Mouse (Mus musculus): ENCODE results near the gene Vgll3. TPM values are rescaled to one million over a fixed set of nuclear protein-coding genes. Genes with fewer than 3 reads are reported as not detected.

Vgll3 gene
- polyA plus RNA-seq, 2 experiments: 0.03 TPM; not detected in 1

- no peak overlapping the region for H3K27ac ChIP-seq
- H3K36me3 ChIP-seq (replicated peaks; ENCODE audit: control insufficient read depth, insufficient read depth, low read depth): no peaks in the 10 kb centered on the region
- TF ChIP-seq EP300 (IDR thresholded peaks at IDR 0.05; ENCODE audit: low read depth): no peak
- no peak for TF ChIP-seq CTCF (IDR thresholded peaks at IDR 0.05; ENCODE audit: low read depth)
- no peaks in the 10 kb centered on the region for H3K9me3 ChIP-seq (ENCODE audit: control insufficient read depth, low read length)
- no peak overlapping the region for H3K4me2 ChIP-seq (ENCODE audit: low read depth)
- H3K27me3 ChIP-seq (ENCODE audit: control insufficient read depth, insufficient read depth, low read length): peaks cover 3% of the 10 kb centered on the region
- WGBS (ENCODE audit: insufficient replicate concordance): 54% methylated on average over 2 of the region's 2 CpGs
- H3K9ac ChIP-seq (replicated peaks): no peak overlapping the region
- no peak overlapping the region for H3K4me3 ChIP-seq (ENCODE audit: insufficient read depth in 1 of 2, low read depth in 2 of 2, low read length in 2 of 2)
- no peak for DNase-seq (ENCODE audit: low read depth in 3 of 3, low spot score in 3 of 3)
- no peaks in the 10 kb centered on the region for H3K4me1 ChIP-seq (replicated peaks; ENCODE audit: control insufficient read depth in 2 of 2, insufficient read depth in 2 of 2, low read length in 1 of 2)
- ATAC-seq (ENCODE audit: insufficient read depth): no peak
Measured at GRCm38 (mm10) chr16:65820803-65821202, 5.7 kb downstream of the Vgll3 start.

GRCm38 (mm10) chr16:65823721-65824120, 8.7 kb downstream of the Vgll3 start:
- no peaks in the 10 kb centered on the region for H3K36me3 ChIP-seq (replicated peaks; ENCODE audit: control insufficient read depth, insufficient read depth, low read depth)
- no peak for ATAC-seq (ENCODE audit: insufficient read depth)
- no peaks in the 10 kb centered on the region for H3K9me3 ChIP-seq (ENCODE audit: control insufficient read depth, low read length)
- no peak overlapping the region for H3K27ac ChIP-seq
- H3K9ac ChIP-seq (replicated peaks): no peak overlapping the region
- H3K4me2 ChIP-seq (ENCODE audit: low read depth): no peak overlapping the region
- H3K4me1 ChIP-seq (replicated peaks; ENCODE audit: control insufficient read depth in 2 of 2, insufficient read depth in 2 of 2, low read length in 1 of 2): no peaks in the 10 kb centered on the region
- DNase-seq (ENCODE audit: low read depth in 3 of 3, low spot score in 3 of 3): no peak
- no peak overlapping the region for H3K4me3 ChIP-seq (ENCODE audit: insufficient read depth in 1 of 2, low read depth in 2 of 2, low read length in 2 of 2)
- WGBS (ENCODE audit: insufficient replicate concordance): 67% methylated on average over 6 of the region's 6 CpGs
- H3K27me3 ChIP-seq (ENCODE audit: control insufficient read depth, insufficient read depth, low read length): no peaks in the 10 kb centered on the region
- TF ChIP-seq CTCF (IDR thresholded peaks at IDR 0.05; ENCODE audit: low read depth): no peak

DNA sequence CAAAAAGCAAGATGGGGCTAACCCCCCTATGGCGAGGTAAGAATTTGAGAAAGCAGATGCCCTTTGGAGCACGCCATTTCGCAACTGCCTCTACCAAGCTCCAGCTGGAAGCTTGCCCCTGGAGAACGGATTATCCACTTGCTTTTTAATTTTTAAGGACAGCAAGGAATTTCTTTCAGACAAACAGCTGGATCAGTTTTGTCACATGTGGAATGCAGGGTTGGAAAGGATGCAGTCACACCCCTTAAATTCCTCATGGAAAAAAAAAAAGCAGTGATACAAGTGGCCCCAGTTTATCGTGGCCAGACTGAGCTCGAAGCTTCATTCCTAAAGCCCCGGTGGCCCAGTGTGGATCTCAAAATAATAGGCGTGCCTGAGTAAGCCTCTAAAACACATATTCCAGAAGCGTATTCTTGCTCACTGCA, 13.1 kb downstream of the Vgll3 start:
- Histone ChIP-seq H3K4me1 (replicated peaks; ENCODE audit: control insufficient read depth in 2 of 2, insufficient read depth in 2 of 2, low read length in 1 of 2) (no peaks in the 10 kb centered on the region), H3K4me3 (ENCODE audit: insufficient read depth in 1 of 2, low read depth in 2 of 2, low read length in 2 of 2) (no peak overlapping the region), H3K4me2 (ENCODE audit: low read depth) (no peak overlapping the region), H3K27ac (no peak overlapping the region), H3K27me3 (ENCODE audit: control insufficient read depth, insufficient read depth, low read length) (no peaks in the 10 kb centered on the region), H3K9me3 (ENCODE audit: control insufficient read depth, low read length) (no peaks in the 10 kb centered on the region), H3K9ac (replicated peaks) (no peak overlapping the region), H3K36me3 (replicated peaks; ENCODE audit: control insufficient read depth, insufficient read depth, low read depth) (no peaks in the 10 kb centered on the region)
- no peak for TF ChIP-seq CTCF (IDR thresholded peaks at IDR 0.05; ENCODE audit: low read depth)
- no peak for TF ChIP-seq EP300 (IDR thresholded peaks at IDR 0.05; ENCODE audit: low read depth)
- DNase-seq (ENCODE audit: low read depth in 3 of 3, low spot score in 3 of 3) (no peak), ATAC-seq (ENCODE audit: insufficient read depth) (no peak)
- WGBS (ENCODE audit: insufficient replicate concordance): 66% methylated on average over 9 of the region's 9 CpGs

DNA sequence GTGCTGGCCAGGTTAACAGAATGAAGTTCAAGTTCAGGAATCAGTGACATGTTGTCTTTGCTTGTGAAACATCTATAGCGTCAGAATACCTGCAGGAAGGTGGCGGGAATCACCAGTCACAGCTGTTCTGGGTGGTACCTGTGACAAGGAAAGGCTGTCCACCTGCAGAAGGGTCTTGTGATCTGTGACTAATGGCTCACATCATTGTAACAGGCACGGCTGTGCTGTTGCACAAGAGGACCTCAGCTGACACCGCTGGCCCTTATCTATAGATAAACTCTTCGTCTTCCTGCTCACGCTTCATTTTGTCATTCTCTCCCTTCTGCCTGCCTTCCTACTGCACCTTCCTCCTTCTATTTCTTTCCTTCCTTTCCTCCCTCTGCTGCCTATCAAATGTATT, 14.0 kb downstream of the Vgll3 start:
- WGBS (ENCODE audit: insufficient replicate concordance): 66% methylated on average over 6 of the region's 6 CpGs
- ATAC-seq (ENCODE audit: insufficient read depth) (no peak), DNase-seq (ENCODE audit: low read depth in 3 of 3, low spot score in 3 of 3) (no peak)
- H3K36me3 ChIP-seq (replicated peaks; ENCODE audit: control insufficient read depth, insufficient read depth, low read depth): no peaks in the 10 kb centered on the region
- H3K4me2 ChIP-seq (ENCODE audit: low read depth): no peak overlapping the region
- no peak for TF ChIP-seq CTCF (IDR thresholded peaks at IDR 0.05; ENCODE audit: low read depth)
- no peak for TF ChIP-seq EP300 (IDR thresholded peaks at IDR 0.05; ENCODE audit: low read depth)
- H3K9ac ChIP-seq (replicated peaks): no peak overlapping the region
- no peaks in the 10 kb centered on the region for H3K9me3 ChIP-seq (ENCODE audit: control insufficient read depth, low read length)
- H3K27me3 ChIP-seq (ENCODE audit: control insufficient read depth, insufficient read depth, low read length): no peaks in the 10 kb centered on the region
- H3K4me3 ChIP-seq (ENCODE audit: insufficient read depth in 1 of 2, low read depth in 2 of 2, low read length in 2 of 2): no peak overlapping the region
- H3K4me1 ChIP-seq (replicated peaks; ENCODE audit: control insufficient read depth in 2 of 2, insufficient read depth in 2 of 2, low read length in 1 of 2): no peaks in the 10 kb centered on the region
- H3K27ac ChIP-seq: no peak overlapping the region

GRCm38 (mm10) chr16:65834721-65835120, 19.7 kb downstream of the Vgll3 start:
- H3K27ac ChIP-seq: no peak overlapping the region
- no peaks in the 10 kb centered on the region for H3K27me3 ChIP-seq (ENCODE audit: control insufficient read depth, insufficient read depth, low read length)
- no peak overlapping the region for H3K4me2 ChIP-seq (ENCODE audit: low read depth)
- ATAC-seq (ENCODE audit: insufficient read depth) (no peak), DNase-seq (ENCODE audit: low read depth in 3 of 3, low spot score in 3 of 3) (no peak)
- no peak for TF ChIP-seq CTCF (IDR thresholded peaks at IDR 0.05; ENCODE audit: low read depth)
- TF ChIP-seq EP300 (IDR thresholded peaks at IDR 0.05; ENCODE audit: low read depth): no peak
- H3K9ac ChIP-seq (replicated peaks): no peak overlapping the region
- no peaks in the 10 kb centered on the region for H3K9me3 ChIP-seq (ENCODE audit: control insufficient read depth, low read length)
- H3K4me1 ChIP-seq (replicated peaks; ENCODE audit: control insufficient read depth in 2 of 2, insufficient read depth in 2 of 2, low read length in 1 of 2): no peaks in the 10 kb centered on the region
- H3K4me3 ChIP-seq (ENCODE audit: insufficient read depth in 1 of 2, low read depth in 2 of 2, low read length in 2 of 2): no peak overlapping the region
- WGBS (ENCODE audit: insufficient replicate concordance): 69% methylated on average over 3 of the region's 3 CpGs
- no peaks in the 10 kb centered on the region for H3K36me3 ChIP-seq (replicated peaks; ENCODE audit: control insufficient read depth, insufficient read depth, low read depth)

All from liver, embryonic 14.5 days (tissue).